Mouse (Mus musculus): ENCODE results near the gene Cd300c.
"Not testable (repeated sequence)": the region's sequence is repeated elsewhere in the genome, so short reads cannot be mapped to it uniquely, and the experiment has no call there.

The Cd300c gene

DNA sequence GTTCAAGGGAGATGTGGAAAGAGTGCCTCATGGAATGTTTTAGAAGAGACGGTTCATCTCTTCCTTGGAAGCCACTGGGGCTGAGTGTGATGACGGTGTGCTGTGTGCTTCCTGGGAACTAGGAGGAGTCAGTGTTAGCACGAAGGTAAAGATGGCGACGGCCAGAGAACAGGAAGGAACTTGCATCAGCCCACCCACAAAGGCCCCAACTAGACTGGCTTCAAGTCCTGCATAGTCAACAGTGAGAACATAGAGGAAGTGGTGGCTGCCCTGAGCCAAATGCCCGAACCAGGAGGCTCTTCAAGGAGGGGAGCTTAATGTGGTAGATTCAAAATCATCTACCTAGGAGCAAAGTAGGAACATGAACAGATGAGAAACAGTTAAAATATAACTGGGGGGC, 51.8 kb downstream of the Cd300c start:
- DNase-seq (ENCODE audit: low read depth, low spot score): no peak
- H3K27me3 ChIP-seq (ENCODE audit: control insufficient read depth, insufficient read depth, low read length, poor library complexity, severe bottlenecking): no peaks in the 10 kb centered on the region
- H3K36me3 ChIP-seq (ENCODE audit: control insufficient read depth, insufficient read depth, low read length, poor library complexity, severe bottlenecking): no peaks in the 10 kb centered on the region

DNA sequence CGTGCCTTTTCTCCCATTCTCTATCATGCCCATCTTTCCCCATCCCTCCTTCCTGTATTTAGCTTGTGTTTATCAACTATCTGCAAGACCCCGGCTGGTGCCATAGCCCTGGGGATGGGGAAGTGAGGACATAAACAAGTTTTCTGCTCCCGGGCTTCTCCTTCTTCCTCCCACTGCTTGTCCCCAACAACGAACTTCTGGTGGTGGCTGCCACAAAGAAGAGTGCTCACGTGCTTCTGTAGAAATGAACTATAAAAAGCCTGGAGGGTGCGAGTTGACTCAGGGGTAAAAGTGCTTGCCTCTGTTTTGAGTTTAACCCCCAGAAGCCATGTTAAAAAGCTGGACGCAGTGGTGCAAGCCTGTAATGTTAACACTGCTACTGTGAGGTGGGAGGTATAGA, 54.0 kb downstream of the Cd300c start:
- no peaks in the 10 kb centered on the region for H3K36me3 ChIP-seq (ENCODE audit: control insufficient read depth, insufficient read depth, low read length, poor library complexity, severe bottlenecking)

DNA sequence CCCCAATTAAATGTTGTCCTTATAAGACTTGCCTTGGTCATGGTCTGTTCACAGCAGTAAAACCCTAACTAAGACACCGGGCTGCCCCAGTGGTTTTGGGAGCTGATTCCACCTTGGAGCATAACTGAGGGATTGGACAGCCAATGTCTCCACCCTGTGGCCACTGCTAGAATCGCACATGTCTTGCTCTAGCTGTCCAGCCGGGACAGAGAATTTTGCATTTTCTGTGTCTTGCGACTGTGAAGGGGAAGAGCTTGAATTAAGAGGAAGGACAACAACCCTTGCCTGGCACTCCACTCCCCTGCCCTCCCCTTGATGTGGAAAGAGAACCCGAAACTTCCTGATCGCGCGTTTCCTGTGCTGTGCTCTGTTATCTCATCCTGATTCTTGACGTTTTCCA, 56.1 kb downstream of the Cd300c start:
- peak; percentile 79 for DNase-seq (ENCODE audit: low read depth, low spot score)
- H3K36me3 ChIP-seq (ENCODE audit: control insufficient read depth, insufficient read depth, low read length, poor library complexity, severe bottlenecking): no peaks in the 10 kb centered on the region
- no peaks in the 10 kb centered on the region for H3K27me3 ChIP-seq (ENCODE audit: control insufficient read depth, insufficient read depth, low read length, poor library complexity, severe bottlenecking)

More for the DNA sequence above, 54.0 kb downstream of the Cd300c start:
- H3K27me3 ChIP-seq (ENCODE audit: control insufficient read depth, insufficient read depth, low read length, poor library complexity, severe bottlenecking): no peaks in the 10 kb centered on the region
- DNase-seq (ENCODE audit: low read depth, low spot score): no peak

DNA sequence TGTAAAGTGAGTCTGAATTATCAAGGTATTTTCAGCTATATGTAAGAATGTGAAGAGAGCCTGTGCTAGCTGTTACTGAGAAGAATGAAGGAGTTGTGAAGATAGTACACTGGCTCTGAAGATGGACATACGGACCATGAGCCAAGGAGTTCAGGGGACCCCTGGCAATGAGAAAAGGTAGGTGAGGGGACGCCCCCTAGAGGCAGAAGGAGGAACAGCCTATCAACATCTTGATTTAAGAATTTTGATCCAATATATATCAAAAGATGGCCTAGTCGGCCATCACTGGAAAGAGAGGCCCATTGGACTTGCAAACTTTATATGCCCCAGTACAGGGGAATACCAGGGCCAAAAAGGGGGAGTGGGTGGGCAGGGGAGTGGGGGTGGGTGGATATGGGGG, 59.4 kb downstream of the Cd300c start:
- not testable (repeated sequence) for H3K36me3 ChIP-seq (ENCODE audit: control insufficient read depth, insufficient read depth, low read length, poor library complexity, severe bottlenecking); H3K27me3 ChIP-seq (ENCODE audit: control insufficient read depth, insufficient read depth, low read length, poor library complexity, severe bottlenecking)
- peak; percentile 30 for DNase-seq (ENCODE audit: low read depth, low spot score)

DNA sequence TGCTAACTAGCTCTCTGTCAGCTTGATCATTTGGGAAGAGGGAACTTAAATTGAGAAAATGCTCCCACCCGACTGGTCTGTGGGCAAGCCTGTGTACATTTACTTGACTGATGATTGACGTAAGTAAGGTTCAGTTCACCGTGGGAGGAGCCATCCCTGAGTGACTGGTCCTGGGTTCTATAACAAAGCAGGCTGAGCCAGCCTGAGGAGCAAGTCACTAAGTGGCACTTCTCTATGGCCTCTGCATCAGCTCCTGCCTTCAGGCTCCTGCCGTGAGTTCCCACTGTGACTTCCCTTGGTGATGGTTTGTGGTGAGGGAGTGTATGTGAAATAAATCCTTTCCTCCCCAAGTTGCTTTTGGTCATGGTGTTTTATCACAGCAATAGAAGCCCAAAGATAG, 60.9 kb downstream of the Cd300c start:
- Histone ChIP-seq H3K36me3 (ENCODE audit: control insufficient read depth, insufficient read depth, low read length, poor library complexity, severe bottlenecking) (no peaks in the 10 kb centered on the region), H3K27me3 (ENCODE audit: control insufficient read depth, insufficient read depth, low read length, poor library complexity, severe bottlenecking) (no peaks in the 10 kb centered on the region)
- DNase-seq (ENCODE audit: low read depth, low spot score): no peak

DNA sequence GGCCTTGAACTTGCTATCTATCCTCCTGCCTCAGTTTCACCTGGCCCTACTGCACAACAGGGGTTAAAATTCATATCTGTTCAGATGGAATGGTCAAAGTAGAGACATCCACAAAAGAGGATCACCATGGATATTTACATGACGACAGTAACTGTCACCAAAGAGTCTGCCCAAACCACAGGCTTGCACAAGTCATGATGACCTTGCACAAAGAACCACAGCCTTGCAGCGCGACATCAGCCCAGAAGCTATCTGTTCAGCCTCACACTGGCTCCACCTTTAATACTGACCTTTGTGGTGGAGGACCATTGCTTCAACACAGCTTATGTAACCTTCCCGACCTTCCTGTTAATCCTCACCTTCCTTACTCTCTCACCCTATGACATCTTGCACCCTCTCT, 61.4 kb downstream of the Cd300c start:
- no peaks in the 10 kb centered on the region for H3K36me3 ChIP-seq (ENCODE audit: control insufficient read depth, insufficient read depth, low read length, poor library complexity, severe bottlenecking)
- no peaks in the 10 kb centered on the region for H3K27me3 ChIP-seq (ENCODE audit: control insufficient read depth, insufficient read depth, low read length, poor library complexity, severe bottlenecking)
- no peak for DNase-seq (ENCODE audit: low read depth, low spot score)

All from splenic B cell, adult 2 months (primary cell).